Mouse (Mus musculus) heart, adult 2 months (tissue): ENCODE data around the gene Atrn. TPM values are rescaled to one million over a fixed set of nuclear protein-coding genes. Genes with fewer than 3 reads are reported as not detected.

ENCODE experiments used
- DNase-seq, 2 experiments: peaks; one replicate each; pipeline ENCODE4 v3.0.0; 2021
- H3K27ac ChIP-seq: fragments of 200-600 bp; 2 replicates; pipeline ENCODE4 v1.8.1; 2022
- H3K27me3 ChIP-seq: fragments of 200-500 bp; 2 replicates; pipeline ENCODE4 v1.6.1; 2012; ENCODE audit warnings: mild to moderate bottlenecking, low read length, inconsistent platforms, mixed read lengths; ENCODE audit not compliant: control insufficient read depth, insufficient read depth
- H3K36me3 ChIP-seq: fragments of 200-500 bp; 2 replicates; pipeline ENCODE4 v1.6.1; 2012; ENCODE audit warnings: low read length, inconsistent platforms; ENCODE audit not compliant: control insufficient read depth, insufficient read depth
- H3K4me1 ChIP-seq: fragments of 200-500 bp; 2 replicates; pipeline ENCODE4 v1.6.1; 2011; ENCODE audit warnings: low read length; ENCODE audit not compliant: control insufficient read depth, insufficient read depth
- H3K4me3 ChIP-seq: fragments of 200-600 bp; 2 replicates; pipeline ENCODE4 v1.8.1; 2022
- H3K79me2 ChIP-seq: fragments of 200-500 bp; replicated peaks from 2 replicates; pipeline ENCODE4 v1.6.1; 2012; ENCODE audit warnings: mild to moderate bottlenecking, inconsistent platforms, low read length, moderate library complexity, mixed read lengths; ENCODE audit not compliant: control insufficient read depth, insufficient read depth
- H3K9ac ChIP-seq: fragments of 200-500 bp; 2 replicates; pipeline ENCODE4 v1.6.1; 2012; ENCODE audit warnings: low read depth, mild to moderate bottlenecking, control low read depth, inconsistent platforms, low read length, mixed read lengths
- CTCF ChIP-seq: fragments of 200-600 bp; IDR thresholded peaks from 2 replicates; pipeline ENCODE4 v1.8.1; 2022; ENCODE audit warnings: antibody characterized with exemption, mild to moderate bottlenecking, moderate library complexity
- EP300 ChIP-seq: fragments of 200-500 bp; IDR thresholded peaks from 2 replicates; pipeline ENCODE4 v1.6.1; 2011; ENCODE audit warnings: low read depth, low read length, control low read depth; ENCODE audit not compliant: insufficient read depth
- POLR2A ChIP-seq: fragments of 200-500 bp; IDR thresholded peaks from 2 replicates; pipeline ENCODE4 v1.6.1; 2011; ENCODE audit warnings: mild to moderate bottlenecking, low read depth, low read length, control low read depth; ENCODE audit not compliant: insufficient read depth
- WGBS: fragments of 180-500 bp; shearing (Covaris S2); methylation state at CpG from one replicate; pipeline ENCODE4 v1.1.7; 2018; 5-methylcytosine and 5-hydroxymethylcytosine counted together
- intact Hi-C: fragments of 180-260 bp; cut with DNase I; formaldehyde crosslinking; loops from one replicate; pipeline ENCODE4 v1.15.1; 2025
- polyA plus RNA-seq: library from polyadenylated mRNA; depleted of rRNA; stranded (reverse); fragments of >200 nt; gene quantifications from 2 replicates; pipeline ENCODE4 v1.2.3, GENCODE M21; 2012
- total RNA-seq, 2 experiments: library from RNA; stranded (reverse); gene quantifications; 2 replicates each; pipeline ENCODE4 v1.2.3; 2021

Gene Atrn
- total and polyA plus RNA-seq, 3 experiments: 8.2 to 24.0 (median 23.8) TPM

- TF ChIP-seq POLR2A: no peak
- TF ChIP-seq CTCF: no peak
- TF ChIP-seq EP300: no peak
- no peak for DNase-seq
- WGBS: 89% methylated on average over 12 of the region's 12 CpGs
- H3K27ac ChIP-seq: no peak overlapping the region
- no peaks in the 10 kb centered on the region for H3K36me3 ChIP-seq
- intact Hi-C loops: no loop called here
- no peak overlapping the region for H3K4me3 ChIP-seq
- 0 out of 2 replicates have a peak, but pooled peaks cover 2% of the 10 kb centered on the region for H3K79me2 ChIP-seq
- no peaks in the 10 kb centered on the region for H3K4me1 ChIP-seq
- H3K27me3 ChIP-seq: no peaks in the 10 kb centered on the region
- no peak overlapping the region for H3K9ac ChIP-seq
Observed at GRCm38 (mm10) chr2:130932865-130933264, 26.6 kb downstream of the Atrn start.

DNA sequence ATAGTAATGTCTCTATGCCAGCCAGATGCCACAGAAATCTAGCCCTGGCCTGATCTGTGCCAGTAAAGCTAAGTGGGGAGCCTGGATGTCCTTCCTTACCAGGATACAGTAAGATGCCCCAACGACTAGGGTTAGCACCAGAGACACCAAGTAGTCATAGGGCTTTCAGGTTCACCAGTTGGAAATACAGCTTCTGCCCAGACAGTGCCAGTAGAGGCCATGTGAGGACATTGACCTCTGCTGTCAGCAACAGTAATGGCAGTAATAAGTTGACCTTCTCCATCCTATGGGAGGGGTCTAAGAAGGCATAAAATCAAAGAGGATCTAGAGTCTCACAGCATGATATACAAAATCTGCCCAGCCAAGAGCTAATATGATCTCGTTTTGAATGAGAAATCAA is 43.5 kb downstream of the Atrn start:
- H3K27ac ChIP-seq: no peak overlapping the region
- no peaks in the 10 kb centered on the region for H3K79me2 ChIP-seq
- no peaks in the 10 kb centered on the region for H3K27me3 ChIP-seq
- intact Hi-C loops: loop anchor here (1.0 to 2.0 kb wide), 2 partner anchors 43 to 131 kb away; partner anchors contain the start of genes 4930402H24Rik and Atrn
- H3K9ac ChIP-seq: no peak overlapping the region
- no peaks in the 10 kb centered on the region; the same call in 1 of the 2 replicates for H3K4me1 ChIP-seq
- no peak for DNase-seq
- TF ChIP-seq EP300 (no peak), POLR2A (no peak), CTCF (no peak)
- H3K36me3 ChIP-seq: peaks cover 4% of the 10 kb centered on the region; the same call in 1 of the 2 replicates
- 70% methylated on average over 2 of the region's 2 CpGs for WGBS
- H3K4me3 ChIP-seq: no peak overlapping the region

DNA sequence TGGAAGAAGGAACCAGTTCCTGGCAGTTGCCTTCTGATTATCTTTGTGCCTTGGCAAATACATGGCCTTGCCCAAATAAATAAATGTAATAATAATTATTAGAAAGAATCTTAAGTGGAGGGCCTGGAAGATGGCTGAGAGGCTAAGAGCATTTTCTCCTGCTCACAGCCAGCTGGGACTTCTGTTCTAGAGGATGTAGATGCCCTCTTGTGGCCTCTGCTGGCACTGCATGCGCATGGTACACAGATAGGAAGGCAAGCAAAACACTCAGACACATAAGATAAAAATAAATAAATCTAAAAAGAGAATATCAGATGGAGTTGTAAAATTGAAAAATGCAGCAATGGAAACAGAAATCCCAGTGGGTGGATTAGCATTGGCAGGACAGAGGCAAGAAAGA is 44.3 kb downstream of the Atrn start:
- Histone ChIP-seq H3K4me3 (no peak overlapping the region), H3K36me3 (peaks cover 2% of the 10 kb centered on the region; the same call in 1 of the 2 replicates), H3K79me2 (no peaks in the 10 kb centered on the region), H3K27ac (no peak overlapping the region), H3K9ac (no peak overlapping the region), H3K27me3 (no peaks in the 10 kb centered on the region), H3K4me1 (no peaks in the 10 kb centered on the region; the same call in 1 of the 2 replicates)
- WGBS: 0% methylated on average over 1 of the region's 1 CpGs
- TF ChIP-seq POLR2A (no peak), EP300 (peak; percentile 74; the same call in 1 of the 2 replicates)
- intact Hi-C loops: loop anchor here (1.0 to 2.0 kb wide), 2 partner anchors 44 to 132 kb away; partner anchors contain the start of genes 4930402H24Rik and Atrn
- DNase-seq: peak; percentile 78 to 86

GRCm38 (mm10) chr2:130958906-130959305 is 52.6 kb downstream of the Atrn start:
- H3K4me1 ChIP-seq: no peaks in the 10 kb centered on the region
- H3K9ac ChIP-seq: no peak overlapping the region
- H3K27ac ChIP-seq: no peak overlapping the region
- intact Hi-C loops: no loop called here
- 83% methylated on average over 2 of the region's 2 CpGs for WGBS
- no peak overlapping the region for H3K4me3 ChIP-seq
- no peak for TF ChIP-seq CTCF
- TF ChIP-seq EP300: no peak
- no peak for TF ChIP-seq POLR2A
- H3K36me3 ChIP-seq: no peaks in the 10 kb centered on the region
- H3K27me3 ChIP-seq: no peaks in the 10 kb centered on the region
- H3K79me2 ChIP-seq: no peaks in the 10 kb centered on the region
- no peak for DNase-seq

GRCm38 (mm10) chr2:130961851-130962250 is 55.6 kb downstream of the Atrn start:
- intact Hi-C loops: loop anchor here (5.0 kb wide), 3 partner anchors 200 to 455 kb away; partner anchors contain the start of gene 1700037H04Rik
- H3K4me1 ChIP-seq: no peaks in the 10 kb centered on the region
- no peaks in the 10 kb centered on the region for H3K27me3 ChIP-seq
- no peak overlapping the region for H3K9ac ChIP-seq
- H3K27ac ChIP-seq: no peak overlapping the region
- no peak for DNase-seq
- H3K79me2 ChIP-seq: no peaks in the 10 kb centered on the region
- H3K4me3 ChIP-seq: no peak overlapping the region
- no peaks in the 10 kb centered on the region for H3K36me3 ChIP-seq
- TF ChIP-seq CTCF (peak; percentile 78), EP300 (no peak), POLR2A (no peak)

DNA sequence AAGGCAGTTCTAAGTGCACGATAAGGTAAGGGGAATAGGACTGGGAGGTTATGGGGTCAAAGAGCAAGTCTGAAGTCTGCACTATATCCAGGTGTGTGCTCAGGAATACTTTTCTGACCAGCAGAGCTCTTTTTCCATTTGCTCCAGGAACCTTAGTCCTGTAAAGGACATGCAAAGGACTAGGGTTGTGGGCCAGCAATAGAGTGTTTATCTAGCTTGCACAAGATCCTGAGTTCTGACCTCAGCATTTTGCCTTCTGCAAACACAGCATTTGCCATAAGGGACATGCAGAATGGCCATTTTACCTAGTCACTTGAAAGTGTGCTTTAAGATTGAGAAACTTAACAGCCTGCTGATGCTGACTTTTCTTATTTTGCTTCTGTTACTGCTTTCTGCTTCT is 58.7 kb downstream of the Atrn start:
- Histone ChIP-seq H3K4me3 (no peak overlapping the region), H3K27ac (no peak overlapping the region), H3K9ac (no peak overlapping the region), H3K4me1 (no peaks in the 10 kb centered on the region), H3K36me3 (no peaks in the 10 kb centered on the region), H3K27me3 (no peaks in the 10 kb centered on the region), H3K79me2 (no peaks in the 10 kb centered on the region)
- WGBS: 94% methylated on average over 1 of the region's 1 CpGs
- intact Hi-C loops: no loop called here
- no peak for TF ChIP-seq CTCF
- no peak for TF ChIP-seq EP300
- TF ChIP-seq POLR2A: no peak
- DNase-seq: no peak
